Mouse (Mus musculus) forebrain, embryonic 14.5 days (tissue): ENCODE results near the gene Wdr78. TPM values are rescaled to one million over a fixed set of nuclear protein-coding genes. Genes with fewer than 3 reads are reported as not detected.

Source experiments
- ATAC-seq: fragments of 200-750 bp; cut with Nextera tagmentation; 2 replicates; pipeline ENCODE4 v1.8.0; 2017; ENCODE audit warnings: mild to moderate bottlenecking, moderate library complexity
- DNase-seq: peaks from one replicate; pipeline ENCODE4 v3.0.0-alpha.2; 2015; ENCODE audit warnings: low spot score
- H3K27ac ChIP-seq: fragments of 300-500 bp; sonication (generic); 2 replicates; pipeline ENCODE4 v1.5.1; 2014; ENCODE audit warnings: low read depth, mild to moderate bottlenecking, control low read depth, low read length, moderate library complexity
- H3K27me3 ChIP-seq: fragments of 300-500 bp; sonication (generic); replicated peaks from 2 replicates; pipeline ENCODE4 v1.6.1; 2014; ENCODE audit warnings: low read length, control low read depth, mixed read lengths; ENCODE audit not compliant: control insufficient read depth, insufficient read depth
- H3K36me3 ChIP-seq: fragments of 300-500 bp; sonication (generic); 2 replicates; pipeline ENCODE4 v1.6.1; 2014; ENCODE audit warnings: low read length, control low read depth; ENCODE audit not compliant: control insufficient read depth, insufficient read depth
- H3K4me1 ChIP-seq: fragments of 300-500 bp; sonication (generic); 2 replicates; pipeline ENCODE4 v1.6.1; 2014; ENCODE audit warnings: antibody characterized with exemption, low read length, control low read depth; ENCODE audit not compliant: control insufficient read depth, insufficient read depth
- H3K4me2 ChIP-seq: fragments of 300-500 bp; sonication (generic); 2 replicates; pipeline ENCODE4 v1.6.1; 2014; ENCODE audit warnings: mild to moderate bottlenecking, control low read depth, low read length
- H3K4me3 ChIP-seq: fragments of 300-500 bp; sonication (generic); 2 replicates; pipeline ENCODE4 v1.5.1; 2014; ENCODE audit warnings: low read depth, low read length, control low read depth
- H3K9ac ChIP-seq: fragments of 300-500 bp; sonication (generic); 2 replicates; pipeline ENCODE4 v1.6.1; 2014; ENCODE audit warnings: mild to moderate bottlenecking, low read length, control low read depth, moderate library complexity
- H3K9me3 ChIP-seq: fragments of 300-500 bp; sonication (generic); replicated peaks from 2 replicates; pipeline ENCODE4 v1.6.1; 2016; ENCODE audit warnings: low read length, control low read depth, mixed read lengths; ENCODE audit not compliant: control insufficient read depth
- WGBS: fragments of 180-500 bp; shearing (Covaris S2); extraction: QIAGEN DNeasy Blood & Tissue Kit; methylation state at CpG from one replicate; pipeline ENCODE4 v1.1.7; 2014; 5-methylcytosine and 5-hydroxymethylcytosine counted together
- polyA plus RNA-seq: library from polyadenylated mRNA; unstranded; fragments of >200 nt; fragmentation: Nextera tagmentation; extraction: Ambion mirVana; gene quantifications from 2 replicates; pipeline ENCODE4 v1.2.1, GENCODE M21; 2014

Wdr78 gene
- polyA plus RNA-seq, 1 experiment from 2014 or later, result 3.4 TPM

DNA sequence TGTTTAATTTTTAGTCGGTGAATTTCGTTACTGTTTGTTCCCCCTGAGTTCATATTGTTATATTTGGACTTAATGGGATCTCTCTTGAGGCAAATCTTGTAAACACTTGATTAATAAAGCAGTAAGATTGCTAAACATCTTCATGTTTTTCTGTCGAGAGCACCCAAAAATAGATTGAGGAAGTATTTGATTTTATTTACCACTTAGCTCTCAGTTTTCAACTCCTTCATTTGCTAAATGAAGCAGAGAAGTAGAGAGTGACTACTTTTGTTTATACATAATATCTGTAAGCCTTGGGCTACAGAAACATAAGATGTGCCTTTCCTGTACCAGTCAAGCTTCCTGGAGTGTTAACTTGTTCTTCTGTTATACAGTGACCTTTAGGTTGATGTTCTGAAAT, 6.0 kb upstream of the Wdr78 start:
- Histone ChIP-seq H3K27ac (no peak overlapping the region), H3K9me3 (no peaks in the 10 kb centered on the region), H3K36me3 (0 out of 2 replicates have a peak, but pooled peaks cover 4% of the 10 kb centered on the region), H3K27me3 (no peaks in the 10 kb centered on the region), H3K9ac (peak overlapping the region; percentile 84; the same call in 1 of the 2 replicates), H3K4me3 (peak overlapping the region; percentile 84; the same call in 1 of the 2 replicates), H3K4me2 (peak overlapping the region; percentile 89), H3K4me1 (peaks cover 11% of the 10 kb centered on the region)
- ATAC-seq (no peak), DNase-seq (no peak)
- WGBS, result 45% methylated on average over 3 of the region's 3 CpGs

GRCm38 (mm10) chr4:103120028-103120384, 5.7 kb upstream of the Wdr78 start:
- Histone ChIP-seq H3K9ac (peak overlapping the region; percentile 84), H3K4me1 (peaks cover 15% of the 10 kb centered on the region), H3K27me3 (no peaks in the 10 kb centered on the region), H3K27ac (0 out of 2 replicates have a peak overlapping the region, but pooled peaks have one; percentile 77), H3K4me3 (peak overlapping the region; percentile 84), H3K36me3 (0 out of 2 replicates have a peak, but pooled peaks cover 4% of the 10 kb centered on the region), H3K4me2 (peak overlapping the region; percentile 89), H3K9me3 (no peaks in the 10 kb centered on the region)
- ATAC-seq, result no peak
- WGBS, result 12% methylated on average over 4 of the region's 4 CpGs
- DNase-seq, result peak; percentile 2

DNA sequence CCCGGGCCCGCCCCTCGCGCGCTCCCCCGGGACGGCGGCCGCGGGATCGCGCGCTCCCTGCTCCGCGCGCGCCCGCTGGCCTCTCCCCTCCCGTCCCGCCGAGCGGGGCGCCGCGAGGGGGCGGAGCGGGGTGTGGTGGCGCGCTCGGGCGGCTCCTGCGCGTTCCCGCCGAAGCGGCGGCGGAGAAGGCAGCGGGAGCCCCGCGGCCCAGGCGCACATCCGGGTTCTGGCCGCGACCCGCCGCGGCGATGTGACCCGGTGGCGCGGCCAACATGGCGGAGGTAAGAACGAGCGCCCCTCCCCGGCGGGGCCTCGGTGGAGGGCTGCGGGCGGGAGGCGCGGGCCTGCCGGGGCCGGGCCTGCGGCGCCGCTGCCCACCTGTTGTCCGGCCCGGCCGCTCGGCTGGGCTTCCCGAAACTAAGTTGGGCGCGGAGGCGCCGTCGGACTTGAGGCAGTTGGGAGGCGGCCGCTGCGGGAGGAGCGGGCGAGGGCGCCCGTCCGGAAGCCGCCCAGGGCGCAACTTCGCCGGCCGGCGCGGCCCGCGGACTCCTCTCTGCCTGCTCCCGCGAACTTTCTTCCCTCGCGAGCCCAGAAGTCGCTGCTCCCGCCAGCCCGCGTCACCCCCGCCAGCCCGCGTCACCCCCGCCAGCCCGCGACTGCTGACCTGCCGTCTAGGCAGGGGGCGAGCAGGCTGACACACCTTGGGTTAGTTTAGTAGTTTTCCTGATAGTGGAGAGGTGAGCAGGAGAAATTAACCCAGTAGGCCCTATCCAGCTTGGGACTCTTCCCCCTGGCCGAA, 5.1 kb upstream of the Wdr78 start:
- ATAC-seq, result peak; percentile 52
- Histone ChIP-seq H3K27ac (peak overlapping the region; percentile 77), H3K36me3 (0 out of 2 replicates have a peak, but pooled peaks cover 4% of the 10 kb centered on the region), H3K4me1 (peaks cover 15% of the 10 kb centered on the region), H3K4me2 (peak overlapping the region; percentile 89), H3K4me3 (peak overlapping the region; percentile 84), H3K27me3 (no peaks in the 10 kb centered on the region), H3K9ac (peak overlapping the region; percentile 84), H3K9me3 (no peaks in the 10 kb centered on the region)
- WGBS, result under 1% methylated on average over 93 of the region's 111 CpGs
- DNase-seq, result peak; percentile 81

DNA sequence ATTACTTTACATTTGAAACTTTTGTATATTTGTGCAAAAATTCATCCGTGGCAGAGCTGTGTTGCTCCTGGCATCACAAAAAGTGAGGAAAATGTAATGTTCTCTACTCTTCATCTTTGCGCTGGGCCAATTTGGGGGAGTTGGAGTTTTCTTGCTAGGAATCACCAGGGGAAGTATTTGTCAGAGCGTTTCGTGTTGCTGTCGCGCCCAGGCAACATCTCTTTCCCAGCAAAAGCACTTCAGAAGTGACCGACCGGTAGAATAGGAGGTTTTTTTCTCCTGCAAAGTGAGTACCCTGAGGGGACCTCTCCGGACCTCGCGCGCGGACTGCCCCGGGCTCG, 4.5 kb upstream of the Wdr78 start:
- Histone ChIP-seq H3K9ac (peak overlapping the region; percentile 84), H3K4me3 (peak overlapping the region; percentile 84), H3K9me3 (no peaks in the 10 kb centered on the region), H3K27ac (no peak overlapping the region), H3K36me3 (0 out of 2 replicates have a peak, but pooled peaks cover 4% of the 10 kb centered on the region), H3K4me2 (peak overlapping the region; percentile 89), H3K4me1 (peaks cover 15% of the 10 kb centered on the region), H3K27me3 (no peaks in the 10 kb centered on the region)
- DNase-seq (no peak), ATAC-seq (no peak)
- 2% methylated on average over 15 of the region's 15 CpGs for WGBS

DNA sequence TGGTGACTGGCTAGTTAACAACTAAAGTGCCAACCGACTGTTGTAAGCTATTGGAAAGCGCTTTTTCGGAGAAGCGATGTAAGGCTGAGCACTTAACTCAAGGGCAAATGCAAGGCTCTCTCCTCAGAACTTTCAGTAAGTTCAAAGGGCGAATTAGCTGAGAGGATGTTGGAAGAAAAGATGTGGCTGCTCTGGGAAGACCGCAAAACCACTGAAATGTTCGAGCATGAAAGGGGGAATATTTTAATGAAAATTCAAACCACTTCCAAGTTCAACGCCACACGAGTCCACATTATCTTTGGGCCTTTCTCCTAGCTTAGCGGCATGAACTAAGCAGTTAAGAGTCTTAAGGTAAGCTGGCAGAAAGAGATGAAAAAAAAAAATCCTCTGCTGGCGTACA, 953 bp downstream of the Wdr78 start:
- peak; percentile 1 for DNase-seq
- 11% methylated on average over 11 of the region's 11 CpGs for WGBS

DNA sequence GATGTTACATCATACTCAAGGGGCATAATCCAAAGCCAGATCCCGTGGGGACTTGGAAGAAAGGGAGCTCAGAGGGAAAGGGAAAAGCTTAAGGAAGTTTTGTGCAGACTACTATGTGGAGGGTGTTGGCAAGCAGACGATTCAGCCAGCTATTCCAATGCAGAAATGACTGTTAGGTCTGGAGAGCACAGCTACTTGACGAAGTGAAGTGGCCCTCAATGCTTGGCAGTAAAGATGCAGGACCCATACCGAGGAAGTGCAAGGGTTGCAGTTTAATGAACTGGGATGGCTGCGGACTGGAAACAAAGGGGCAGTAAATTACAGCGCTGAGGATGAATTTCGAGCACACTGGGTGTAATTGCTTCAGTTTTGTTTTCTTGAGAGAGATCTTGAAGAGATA, 1.7 kb downstream of the Wdr78 start:
- Histone ChIP-seq H3K27ac (no peak overlapping the region), H3K27me3 (no peaks in the 10 kb centered on the region), H3K9ac (peak overlapping the region; percentile 85; the same call in 1 of the 2 replicates), H3K4me1 (peaks cover 16% of the 10 kb centered on the region), H3K4me3 (peak overlapping the region; percentile 79), H3K9me3 (no peaks in the 10 kb centered on the region), H3K36me3 (0 out of 2 replicates have a peak, but pooled peaks cover 4% of the 10 kb centered on the region), H3K4me2 (peak overlapping the region; percentile 77)
- DNase-seq (peak; percentile 33), ATAC-seq (no peak)
- WGBS, result 36% methylated on average over 7 of the region's 7 CpGs

More for the DNA sequence above, 953 bp downstream of the Wdr78 start:
- H3K27me3 ChIP-seq, result no peaks in the 10 kb centered on the region
- H3K36me3 ChIP-seq, result 0 out of 2 replicates have a peak, but pooled peaks cover 4% of the 10 kb centered on the region
- peak overlapping the region; percentile 77 for H3K4me2 ChIP-seq
- peaks cover 16% of the 10 kb centered on the region for H3K4me1 ChIP-seq
- H3K27ac ChIP-seq, result no peak overlapping the region
- H3K9me3 ChIP-seq, result no peaks in the 10 kb centered on the region
- peak overlapping the region; percentile 85 for H3K9ac ChIP-seq
- no peak for ATAC-seq
- H3K4me3 ChIP-seq, result peak overlapping the region; percentile 79

GRCm38 (mm10) chr4:103098532-103098931, 15.8 kb downstream of the Wdr78 start:
- Histone ChIP-seq H3K9me3 (no peaks in the 10 kb centered on the region), H3K27me3 (no peaks in the 10 kb centered on the region), H3K27ac (no peak overlapping the region), H3K4me1 (no peaks in the 10 kb centered on the region), H3K4me2 (no peak overlapping the region), H3K9ac (no peak overlapping the region), H3K36me3 (no peaks in the 10 kb centered on the region), H3K4me3 (no peak overlapping the region)
- ATAC-seq (no peak), DNase-seq (no peak)
- 89% methylated on average over 5 of the region's 5 CpGs for WGBS

DNA sequence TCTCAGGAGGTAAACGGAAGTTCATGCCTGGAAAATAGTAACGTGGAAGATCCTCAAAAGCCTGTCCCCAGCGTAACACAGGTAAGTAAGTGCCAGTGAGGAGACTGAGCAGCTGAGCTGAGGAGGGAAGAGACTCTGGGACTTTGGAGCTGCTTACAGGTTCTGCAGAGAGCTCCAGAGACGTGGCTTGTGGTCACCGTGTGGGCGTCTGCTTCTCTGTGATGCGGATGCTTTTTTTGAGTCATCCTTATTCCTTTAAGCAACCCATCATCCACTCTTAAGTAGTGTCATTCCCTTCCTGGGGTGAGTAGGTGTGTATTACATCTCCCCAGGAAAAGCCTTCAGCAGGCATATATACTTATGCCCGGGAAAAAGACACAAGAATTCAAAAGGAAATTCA, 18.4 kb downstream of the Wdr78 start:
- no peak for DNase-seq
- Histone ChIP-seq H3K36me3 (no peaks in the 10 kb centered on the region), H3K4me1 (no peaks in the 10 kb centered on the region), H3K4me3 (no peak overlapping the region), H3K9ac (no peak overlapping the region), H3K4me2 (no peak overlapping the region), H3K27me3 (no peaks in the 10 kb centered on the region), H3K9me3 (no peaks in the 10 kb centered on the region), H3K27ac (no peak overlapping the region)
- WGBS, result 94% methylated on average over 8 of the region's 8 CpGs
- ATAC-seq, result no peak

DNA sequence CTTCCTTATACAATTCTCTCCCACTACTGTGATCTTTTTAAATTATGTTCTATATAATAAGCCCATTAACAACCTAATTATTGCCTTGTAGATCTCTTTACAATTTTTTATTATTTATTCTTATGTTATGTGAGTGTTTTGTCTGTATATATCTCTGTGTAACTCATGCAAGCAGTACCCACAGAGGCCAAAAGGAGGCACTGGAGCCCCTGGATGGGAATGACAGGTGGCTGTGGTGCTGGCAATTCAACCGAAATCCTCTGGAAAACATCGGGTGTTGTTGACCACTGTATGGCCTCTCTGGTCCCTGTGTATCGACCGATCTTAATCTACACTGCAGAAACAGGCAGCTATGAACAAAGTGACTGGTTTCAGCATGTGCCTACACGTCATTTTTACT, 29.1 kb downstream of the Wdr78 start:
- no peaks in the 10 kb centered on the region for H3K36me3 ChIP-seq
- H3K27ac ChIP-seq, result no peak overlapping the region
- H3K9me3 ChIP-seq, result no peaks in the 10 kb centered on the region
- no peaks in the 10 kb centered on the region for H3K4me1 ChIP-seq
- H3K27me3 ChIP-seq, result no peaks in the 10 kb centered on the region
- 94% methylated on average over 5 of the region's 5 CpGs for WGBS
- H3K4me3 ChIP-seq, result no peak overlapping the region
- DNase-seq, result no peak
- no peak overlapping the region for H3K9ac ChIP-seq
- no peak for ATAC-seq
- no peak overlapping the region for H3K4me2 ChIP-seq
